Mouse (Mus musculus) naive thymus-derived CD4-positive, alpha-beta T cell, adult 2 months (primary cell): ENCODE results near the gene Hist2h2aa2.
"Not testable (repeated sequence)": the region's sequence is repeated elsewhere in the genome, so short reads cannot be mapped to it uniquely, and the experiment has no call there.

Source experiments
- DNase-seq: peaks from one replicate; pipeline ENCODE4 v3.0.0-alpha.2; 2011; ENCODE audit warnings: low read depth

The Hist2h2aa2 gene

DNA sequence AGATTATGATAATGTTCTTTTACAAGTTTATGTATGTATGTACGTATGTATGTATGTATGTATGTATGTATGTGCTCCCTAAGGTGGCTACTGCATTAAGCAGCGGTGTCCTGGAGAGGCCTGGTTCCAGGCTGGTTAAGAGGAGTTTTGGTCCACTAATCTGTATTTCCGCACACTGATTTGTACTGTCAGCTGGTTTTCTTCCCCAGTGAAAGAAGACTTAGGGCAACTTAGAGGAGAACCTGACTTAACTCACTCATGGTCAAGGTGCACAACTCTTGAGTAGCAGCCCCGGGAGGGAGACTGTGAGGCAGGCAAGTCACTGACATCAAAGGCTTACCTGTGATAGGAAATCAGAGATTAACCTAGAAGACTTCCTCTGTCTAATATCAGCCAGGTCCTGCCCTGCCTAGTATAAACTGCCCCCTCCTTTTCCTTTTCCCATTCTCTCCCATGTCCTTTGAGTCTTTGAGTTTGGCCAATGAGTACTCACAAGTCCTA is 3.2 kb downstream of the Hist2h2aa2 start:
- no peak for DNase-seq

DNA sequence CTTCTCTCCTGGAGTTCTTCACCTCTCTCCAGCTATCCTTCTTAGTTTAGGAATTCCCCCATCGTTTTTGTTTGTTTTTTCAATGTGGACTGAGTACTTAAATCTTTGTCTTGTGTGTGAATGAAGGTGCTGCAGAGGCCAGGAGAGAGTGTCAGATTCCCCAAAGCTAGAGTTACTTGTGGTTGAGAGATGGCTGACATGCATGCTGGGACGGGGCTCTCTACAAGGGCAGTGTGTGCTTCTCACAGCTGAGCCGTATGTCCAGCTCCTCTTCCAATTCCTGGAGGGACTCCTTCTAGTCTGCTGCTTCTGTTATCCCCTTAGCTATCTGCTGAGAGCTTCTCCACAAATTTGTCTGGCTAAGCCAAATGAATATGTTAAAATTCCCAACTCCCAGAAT is 4.2 kb downstream of the Hist2h2aa2 start:
- DNase-seq: no peak

DNA sequence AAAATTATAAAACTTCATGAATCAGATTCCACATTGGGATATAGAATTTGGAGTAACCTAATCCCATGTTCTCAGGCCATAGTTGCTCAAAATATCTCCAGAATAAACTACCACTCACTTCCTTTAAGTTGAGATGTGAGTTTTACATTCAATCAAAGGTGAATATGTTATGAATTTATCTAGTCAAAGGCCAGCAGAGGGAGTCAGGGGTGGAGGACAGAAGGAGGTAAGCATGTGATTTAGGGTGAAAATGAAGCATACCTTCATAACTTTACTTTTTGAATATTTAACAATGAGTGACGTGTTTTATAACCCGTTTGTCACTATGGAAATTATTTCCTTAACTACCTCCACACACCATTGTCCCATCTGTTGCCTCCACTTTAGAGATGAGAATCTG is 5.2 kb downstream of the Hist2h2aa2 start:
- peak; percentile 61 for DNase-seq

DNA sequence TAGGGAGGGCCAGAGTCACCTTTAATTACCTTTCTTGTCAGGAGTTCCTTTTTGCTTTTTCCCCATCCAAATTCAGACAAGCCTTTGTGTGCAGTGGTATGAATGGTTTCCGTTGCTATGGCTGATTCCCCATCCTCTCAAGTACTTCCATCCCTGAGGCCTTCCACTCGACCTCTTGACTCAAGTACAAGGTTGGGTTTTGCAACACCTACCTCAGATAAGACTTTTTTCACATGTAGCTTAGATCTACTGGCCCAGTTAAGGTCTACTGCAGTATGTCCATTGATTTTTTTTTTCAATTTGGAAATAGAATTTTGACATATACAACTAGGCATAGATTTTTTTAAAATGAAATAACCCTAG is 8.3 kb downstream of the Hist2h2aa2 start:
- DNase-seq: no peak

DNA sequence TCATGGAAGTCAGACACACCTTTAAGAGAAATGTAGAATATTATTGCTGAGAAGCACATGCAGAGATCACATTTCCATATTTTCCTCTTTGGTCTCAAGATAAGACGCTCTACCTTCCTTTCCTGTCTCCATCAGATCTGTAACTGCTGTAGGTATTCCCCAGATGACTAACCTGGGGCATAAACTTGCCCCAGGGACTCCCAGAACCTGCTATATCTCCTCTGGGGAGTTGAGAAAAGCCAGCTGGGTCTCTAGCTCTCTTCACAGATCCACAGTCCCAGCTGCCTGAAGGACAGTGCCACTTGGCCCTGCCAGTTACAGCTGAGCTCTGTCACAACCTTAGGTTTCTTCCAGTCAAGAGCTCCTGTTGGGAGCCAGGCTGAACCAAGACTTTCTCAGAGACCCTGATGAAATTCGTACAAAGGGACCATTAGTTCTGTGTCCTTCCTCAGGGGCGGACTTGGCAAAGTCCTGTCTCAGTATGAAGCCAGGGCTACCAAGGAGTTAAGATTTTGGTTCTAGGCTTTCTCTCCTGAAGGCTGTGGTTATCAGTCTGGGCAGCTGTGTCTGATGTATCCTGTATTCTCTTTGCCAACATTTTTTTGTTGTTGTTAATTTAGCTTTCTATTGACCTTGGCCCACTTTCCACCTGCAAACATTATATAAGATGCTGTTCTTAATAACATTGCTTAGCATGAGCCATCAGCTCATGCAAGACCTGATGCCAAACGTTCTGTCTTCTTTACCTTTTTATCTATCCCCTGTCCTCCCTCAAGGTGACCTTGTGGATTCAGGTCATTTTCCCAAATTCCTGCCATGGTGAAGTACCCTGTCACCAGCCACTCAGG is 8.9 kb downstream of the Hist2h2aa2 start:
- DNase-seq: no peak

DNA sequence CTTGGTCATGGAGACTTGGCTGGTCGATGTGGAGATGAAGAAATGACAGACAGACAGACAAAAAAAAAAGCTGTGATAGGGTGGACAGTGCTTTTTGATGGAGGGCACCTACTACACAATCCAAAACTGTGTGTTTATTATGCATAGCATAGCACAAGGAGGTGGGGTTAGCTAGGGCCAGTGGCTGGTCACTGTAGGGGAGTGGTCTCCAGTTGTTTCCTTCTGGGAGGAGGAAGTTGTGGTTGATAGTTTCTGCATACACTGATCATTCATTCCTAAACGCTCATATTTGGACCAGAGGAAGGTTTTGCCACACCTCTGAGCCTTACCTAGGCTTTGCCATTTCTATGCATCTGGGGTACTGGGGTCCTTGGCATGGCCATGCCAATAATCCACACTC is 9.7 kb downstream of the Hist2h2aa2 start:
- no peak for DNase-seq

DNA sequence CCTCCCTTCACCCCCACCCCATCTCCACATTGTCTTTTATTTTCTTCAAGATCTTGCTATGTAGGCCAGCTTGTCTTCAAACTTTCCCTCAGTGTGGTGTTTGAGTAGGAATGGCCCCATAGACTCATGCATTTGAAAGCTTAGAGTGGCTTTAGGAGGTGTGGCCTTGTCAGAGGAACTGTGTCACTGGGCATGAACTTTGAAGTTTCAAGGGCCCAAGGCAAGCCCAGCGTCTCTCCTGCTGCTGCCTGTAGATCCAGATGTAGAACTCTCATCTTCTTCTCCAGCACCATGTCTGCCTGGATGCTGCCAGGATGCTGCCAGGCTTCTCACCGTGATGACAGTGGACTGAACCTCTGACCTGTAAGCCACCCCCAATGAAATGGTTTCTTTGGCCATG is 11.2 kb downstream of the Hist2h2aa2 start:
- DNase-seq: no peak

DNA sequence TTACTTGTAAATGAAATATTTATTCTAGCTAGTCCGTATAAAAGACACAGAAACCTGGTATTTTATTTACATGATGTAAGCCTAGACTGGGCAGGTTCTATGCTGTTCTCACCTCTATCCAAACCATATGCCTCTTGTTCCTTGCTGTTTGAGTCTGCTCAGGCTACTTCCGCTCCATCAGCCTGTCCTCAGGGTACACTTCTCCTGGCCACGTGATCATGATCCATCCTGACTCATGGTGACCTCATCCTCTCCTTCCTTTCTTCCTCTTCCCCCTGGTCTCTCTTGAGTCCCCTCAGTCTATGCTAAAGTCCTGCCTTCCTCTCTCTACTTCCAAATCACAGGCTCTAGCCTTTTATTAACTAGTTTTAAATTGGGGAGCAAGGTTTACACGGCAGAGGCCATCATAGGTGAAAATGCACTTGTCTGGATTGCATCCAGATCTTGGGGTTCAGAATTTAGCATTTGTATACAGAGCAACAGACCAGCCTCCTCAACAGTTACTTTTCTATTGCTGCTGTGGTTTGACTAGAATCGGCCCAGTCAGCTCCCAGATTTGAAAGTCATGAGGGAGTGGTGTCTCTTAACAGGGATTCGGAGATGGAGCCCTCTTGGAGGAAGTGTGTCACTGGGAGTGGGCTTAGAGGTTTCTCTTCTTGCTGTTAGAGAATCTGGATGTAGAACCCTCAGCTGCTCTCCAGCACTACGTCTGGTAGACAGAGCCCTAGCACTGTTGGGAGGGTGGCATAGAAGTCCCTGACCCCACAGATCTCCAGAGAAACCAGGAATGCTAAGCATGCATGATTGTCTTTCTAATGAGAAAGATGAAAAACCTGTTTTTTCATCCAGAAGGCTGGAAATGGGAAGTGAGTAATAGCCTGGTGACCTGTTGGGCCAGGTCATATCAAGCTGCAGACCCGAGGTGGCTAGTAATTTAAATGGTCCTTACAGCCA is 13.1 kb downstream of the Hist2h2aa2 start:
- no peak for DNase-seq

DNA sequence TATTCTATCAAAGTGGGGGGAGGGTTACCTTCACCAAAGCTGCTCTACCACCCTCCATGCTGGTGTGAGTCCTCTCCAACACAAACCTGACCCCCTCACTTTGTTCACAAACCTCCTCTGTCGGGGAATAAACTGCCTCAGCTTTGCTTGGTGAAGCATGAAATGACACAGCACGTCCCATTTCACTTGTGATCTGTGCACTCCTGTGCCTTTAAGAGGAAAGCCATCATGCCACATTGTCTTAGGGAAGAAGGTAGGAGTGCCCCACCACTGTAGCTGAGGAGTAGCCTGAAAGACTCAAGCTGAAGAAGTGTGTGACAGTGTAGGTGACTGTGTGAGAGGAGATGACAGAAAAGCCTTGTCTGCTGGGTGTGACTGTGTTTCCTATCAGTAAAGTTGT is 14.7 kb downstream of the Hist2h2aa2 start:
- DNase-seq: no peak

DNA sequence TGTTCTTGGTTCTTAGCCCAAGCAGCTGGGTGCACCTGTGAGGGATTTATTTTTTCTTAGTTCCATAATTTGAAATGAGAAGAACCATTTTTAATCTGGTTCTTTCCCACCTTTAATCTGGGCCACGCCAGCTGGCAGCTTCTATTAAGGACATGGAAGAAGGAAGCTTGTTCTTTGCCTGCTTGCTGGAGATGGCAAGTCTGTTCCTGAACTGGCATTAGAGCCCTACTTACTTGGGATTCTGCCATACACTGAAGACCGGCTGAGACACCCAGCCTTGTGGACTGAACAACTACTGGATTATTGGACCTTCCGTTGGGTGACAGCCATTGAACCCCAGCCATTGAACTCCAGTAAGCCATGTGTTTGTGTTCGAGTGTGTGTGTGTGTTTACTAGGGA is 17.3 kb downstream of the Hist2h2aa2 start:
- no peak for DNase-seq

DNA sequence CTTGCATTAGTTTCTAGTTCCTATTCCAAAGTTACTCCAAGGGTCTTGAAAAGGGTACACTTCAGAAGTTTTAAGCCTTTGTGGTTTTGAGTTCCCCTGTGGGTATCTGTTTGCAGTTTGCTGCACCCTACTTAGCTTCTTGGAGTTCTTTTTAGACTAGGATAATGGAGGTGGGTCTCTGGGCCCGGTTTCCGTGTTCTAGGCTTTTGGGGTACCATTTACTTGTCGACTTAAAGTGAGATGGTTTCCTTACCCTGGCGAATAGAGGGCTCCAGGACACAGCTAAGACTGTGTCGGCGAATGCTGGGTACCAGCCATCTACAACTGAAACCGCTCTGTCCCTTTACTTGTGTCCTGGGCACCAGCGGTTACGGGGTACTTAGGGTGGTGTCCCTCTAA is 18.4 kb downstream of the Hist2h2aa2 start:
- DNase-seq: no peak

DNA sequence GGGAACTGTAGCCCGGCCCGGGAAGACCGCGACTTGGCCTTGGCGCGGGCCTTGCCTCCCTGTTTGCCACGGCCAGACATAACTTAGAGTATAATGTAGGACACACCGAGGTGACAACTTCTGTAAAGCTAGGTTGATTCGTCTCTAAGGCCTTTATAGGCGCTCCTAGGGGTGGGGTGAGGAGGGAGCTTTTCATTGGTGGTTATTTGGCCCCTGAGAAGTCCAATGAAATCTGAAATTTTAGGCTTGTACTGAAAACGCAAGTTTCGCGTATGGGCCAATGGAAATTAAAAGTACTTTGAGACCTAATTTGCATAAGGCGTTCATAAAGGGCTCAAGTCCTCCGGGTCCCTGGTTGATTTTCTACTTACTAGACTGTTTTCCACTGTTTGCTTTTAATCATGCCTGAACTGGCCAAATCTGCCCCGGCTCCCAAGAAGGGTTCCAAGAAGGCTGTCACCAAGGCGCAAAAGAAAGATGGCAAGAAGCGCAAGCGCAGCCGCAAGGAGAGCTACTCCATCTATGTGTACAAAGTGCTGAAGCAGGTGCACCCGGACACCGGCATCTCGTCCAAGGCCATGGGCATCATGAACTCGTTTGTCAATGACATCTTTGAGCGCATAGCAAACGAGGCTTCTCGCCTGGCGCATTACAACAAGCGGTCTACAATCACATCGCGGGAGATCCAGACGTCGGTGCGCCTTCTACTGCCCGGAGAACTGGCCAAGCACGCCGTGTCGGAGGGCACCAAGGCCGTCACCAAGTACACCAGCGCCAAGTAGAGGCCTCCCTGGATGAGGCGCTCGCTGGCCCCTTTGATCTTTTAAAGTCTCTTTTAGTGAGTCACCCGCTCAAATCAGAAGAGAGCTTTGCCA is 19.1 kb downstream of the Hist2h2aa2 start, which contains the start of the genes Hist2h2ac and Hist2h2be:
Hist2h2ac (minus strand) TSS at position 116 of the 875 bp plus-strand sequence.
Hist2h2be (plus strand) TSS at position 355 of the 875 bp plus-strand sequence.
- DNase-seq: peak; percentile 96

DNA sequence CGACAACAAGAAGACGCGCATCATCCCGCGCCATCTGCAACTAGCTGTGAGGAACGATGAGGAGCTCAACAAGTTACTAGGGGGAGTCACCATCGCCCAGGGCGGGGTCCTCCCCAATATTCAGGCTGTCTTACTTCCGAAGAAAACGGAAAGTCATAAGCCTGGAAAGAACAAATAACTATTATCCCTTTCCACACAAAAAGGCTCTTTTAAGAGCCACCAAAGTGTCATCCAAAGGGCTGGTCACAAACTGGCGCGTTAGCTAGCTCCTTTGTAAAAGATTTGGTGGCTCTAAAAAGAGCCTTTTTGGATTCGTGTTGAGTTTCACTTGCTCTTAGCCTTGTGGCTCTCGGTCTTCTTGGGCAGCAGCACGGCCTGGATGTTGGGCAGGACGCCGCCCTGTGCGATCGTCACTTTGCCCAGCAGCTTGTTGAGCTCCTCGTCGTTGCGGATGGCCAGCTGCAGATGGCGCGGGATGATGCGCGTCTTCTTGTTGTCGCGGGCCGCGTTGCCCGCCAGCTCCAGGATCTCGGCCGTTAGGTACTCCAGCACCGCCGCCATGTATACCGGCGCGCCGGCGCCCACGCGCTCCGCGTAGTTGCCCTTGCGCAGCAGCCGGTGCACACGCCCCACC is 19.8 kb downstream of the Hist2h2aa2 start:
- DNase-seq: peak; percentile 78

DNA sequence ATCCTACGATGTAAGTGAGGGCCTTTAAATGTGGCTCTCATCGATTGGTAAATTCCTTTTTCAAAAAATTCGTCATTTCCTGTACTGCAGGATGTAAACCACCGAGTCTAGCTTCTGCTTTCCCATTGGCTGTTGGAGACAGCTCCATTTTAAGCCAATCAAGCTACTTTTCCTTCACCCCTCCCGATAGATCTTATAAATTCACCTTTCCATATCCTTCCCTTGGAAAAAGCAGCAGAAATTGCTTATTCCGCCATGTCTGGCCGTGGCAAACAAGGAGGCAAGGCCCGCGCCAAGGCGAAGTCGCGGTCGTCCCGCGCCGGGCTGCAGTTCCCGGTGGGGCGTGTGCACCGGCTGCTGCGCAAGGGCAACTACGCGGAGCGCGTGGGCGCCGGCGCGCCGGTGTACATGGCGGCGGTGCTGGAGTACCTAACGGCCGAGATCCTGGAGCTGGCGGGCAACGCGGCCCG is 20.4 kb downstream of the Hist2h2aa2 start, which contains the start of the genes Bola1 and Hist2h2ab:
Bola1 (minus strand) TSS at position 49 of the 470 bp plus-strand sequence.
Hist2h2ab (plus strand) TSS at position 205 of the 470 bp plus-strand sequence.
- peak; percentile 92 for DNase-seq

DNA sequence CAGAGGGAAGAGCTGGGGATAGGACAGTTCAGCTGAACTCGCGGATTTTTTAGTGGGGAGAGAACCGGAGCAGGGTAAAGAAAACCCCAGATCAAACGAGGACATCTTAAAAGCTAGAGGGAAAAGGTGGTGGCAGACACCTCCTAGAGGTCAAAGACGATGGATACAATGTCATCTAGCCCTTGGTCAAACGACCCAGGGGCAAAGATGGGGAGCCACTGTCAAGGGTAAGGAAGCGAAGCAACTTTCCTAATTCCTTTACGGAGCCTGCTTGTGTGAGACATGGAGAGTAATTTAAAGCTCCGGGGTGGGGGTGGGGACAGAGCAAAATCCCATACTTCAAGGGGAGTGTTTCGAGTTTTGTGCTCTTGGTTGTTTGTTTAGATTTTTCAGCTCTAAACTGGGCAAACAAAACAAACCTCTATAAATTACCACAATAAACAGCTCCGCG is 20.9 kb downstream of the Hist2h2aa2 start:
- DNase-seq: peak; percentile 78

DNA sequence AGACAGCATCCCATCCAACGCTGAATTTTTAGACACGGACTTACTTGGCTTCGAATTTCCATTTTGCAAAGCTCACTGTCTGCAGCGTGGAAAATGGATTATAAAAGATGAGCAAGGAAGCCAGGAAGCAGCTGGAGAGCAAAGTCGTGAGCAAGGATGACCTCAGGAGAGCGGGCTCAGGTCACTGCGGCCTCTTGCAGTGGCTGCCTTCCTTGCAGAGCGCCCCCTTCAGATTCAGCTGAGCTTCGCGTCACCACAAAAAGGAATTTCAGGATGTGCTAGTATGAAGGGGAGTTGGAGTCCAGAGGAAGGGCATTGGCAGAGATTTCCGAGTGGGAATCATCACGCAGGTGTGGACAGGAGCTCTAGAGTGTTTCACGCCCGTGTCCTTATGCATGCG is 30.8 kb downstream of the Hist2h2aa2 start:
- DNase-seq: no peak

DNA sequence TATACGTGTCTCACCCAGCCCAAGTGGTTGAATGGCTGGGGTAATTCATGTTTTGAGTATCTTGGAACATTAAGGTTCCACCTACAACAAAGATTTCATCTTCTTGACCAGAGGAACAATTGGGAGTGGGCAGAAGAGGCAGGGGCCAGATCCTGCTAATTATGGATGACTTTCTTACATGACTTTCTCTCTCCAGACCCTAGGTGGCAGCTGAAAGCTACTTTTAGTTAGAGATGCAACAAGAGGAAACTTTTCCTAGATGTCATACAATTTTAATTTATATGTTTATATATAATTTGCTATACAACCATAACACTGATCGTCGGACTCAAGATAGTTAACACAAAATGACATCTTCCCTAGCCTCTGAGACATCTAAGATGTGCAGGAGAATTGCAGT is 32.3 kb downstream of the Hist2h2aa2 start:
- DNase-seq: peak; percentile 21

DNA sequence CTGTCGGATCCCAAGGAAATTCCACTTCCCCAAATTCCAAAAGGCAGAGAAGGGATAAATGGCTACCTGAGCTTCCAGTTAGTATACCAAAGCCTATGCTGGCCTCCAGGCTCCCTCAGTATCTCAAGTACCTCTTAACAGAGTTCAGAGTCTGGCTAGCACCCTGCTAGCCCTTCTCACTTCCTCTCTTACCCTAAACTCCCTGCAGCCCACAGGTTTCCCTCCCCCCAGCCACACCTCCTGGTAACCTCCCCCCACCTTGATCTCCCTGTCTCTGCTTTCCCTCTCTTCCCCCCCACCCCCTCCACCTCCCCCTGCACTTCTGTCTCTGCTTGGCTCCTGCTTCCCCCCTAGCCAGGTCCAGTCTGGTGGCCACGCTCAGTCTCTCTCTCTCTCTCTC is 40.3 kb downstream of the Hist2h2aa2 start:
- no peak for DNase-seq

DNA sequence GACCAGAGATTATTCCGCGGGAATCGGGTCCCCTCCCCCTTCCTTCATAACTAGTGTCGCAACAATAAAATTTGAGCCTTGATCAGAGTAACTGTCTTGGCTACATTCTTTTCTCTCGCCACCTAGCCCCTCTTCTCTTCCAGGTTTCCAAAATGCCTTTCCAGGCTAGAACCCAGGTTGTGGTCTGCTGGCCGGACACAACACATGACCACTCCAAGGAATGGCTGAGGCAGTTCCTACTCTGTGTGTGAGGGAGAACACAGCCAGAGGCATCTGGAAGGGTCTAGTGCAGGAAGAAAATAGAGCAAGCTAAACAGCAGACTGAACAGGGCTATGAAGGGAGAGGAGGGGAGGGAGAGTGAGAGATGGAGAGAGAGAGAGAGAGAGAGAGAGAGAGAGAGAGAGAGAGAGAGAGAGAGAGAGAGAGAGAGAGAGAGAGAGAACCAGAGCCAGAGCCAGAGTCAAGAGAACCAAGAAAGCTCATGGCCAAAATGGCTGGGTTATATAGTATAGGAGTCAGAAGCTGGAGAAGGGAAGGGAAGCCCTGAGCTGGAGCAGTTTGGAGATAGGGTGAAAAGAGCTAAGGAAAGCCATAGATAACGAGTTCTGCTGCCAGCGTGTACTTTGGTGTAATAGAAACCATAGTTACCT is 41.4 kb downstream of the Hist2h2aa2 start:
- not testable (repeated sequence) for DNase-seq

DNA sequence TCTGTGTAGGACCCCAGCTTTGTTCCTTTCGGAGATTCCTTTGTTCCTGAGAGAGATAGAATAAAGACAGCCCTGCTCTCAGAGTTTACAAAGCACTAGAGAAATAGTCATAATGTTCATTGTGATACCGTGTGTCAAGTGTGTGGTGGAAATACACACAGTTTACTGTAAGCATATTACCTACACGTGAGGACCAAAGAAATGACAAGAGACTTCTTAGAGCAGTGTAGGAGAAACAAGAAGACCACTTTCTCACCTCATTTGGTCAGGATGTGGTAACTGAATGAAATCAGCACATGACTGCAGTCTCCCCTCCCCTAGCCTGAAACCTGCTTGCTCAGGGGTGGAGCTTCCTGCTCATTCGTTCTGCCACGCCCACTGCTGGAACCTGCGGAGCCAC is 41.9 kb downstream of the Hist2h2aa2 start:
- DNase-seq: peak; percentile 91
